Mouse (Mus musculus) small intestine, adult 2 months (tissue): ENCODE data around the gene Tbrg1.

Experiments used
- CTCF ChIP-seq: fragments of 200-500 bp; IDR thresholded peaks from 2 replicates; pipeline ENCODE4 v1.5.1; 2012; ENCODE audit warnings: low read depth, mild to moderate bottlenecking, control low read depth, inconsistent platforms, low read length, moderate library complexity, mixed read lengths; ENCODE audit not compliant: insufficient replicate concordance, insufficient read length; ENCODE audit errors: extremely low read depth
- POLR2A ChIP-seq: fragments of 200-500 bp; IDR thresholded peaks from 2 replicates; pipeline ENCODE4 v1.6.1; 2012; ENCODE audit warnings: low read depth, mild to moderate bottlenecking, control low read depth, inconsistent platforms, low read length, moderate library complexity

GRCm38 (mm10) chr9:37666045-37666444 is 8.9 kb upstream of the Tbrg1 start:
- TF ChIP-seq CTCF (no peak), POLR2A (no peak)
